Mouse (Mus musculus) MN1 (cell line): Measurements from ENCODE around the gene Cd180.

Experiments used
- DNase-seq: peaks from one replicate; pipeline ENCODE4 v3.0.0-alpha.2; 2016; ENCODE audit warnings: low spot score

Gene Cd180

DNA sequence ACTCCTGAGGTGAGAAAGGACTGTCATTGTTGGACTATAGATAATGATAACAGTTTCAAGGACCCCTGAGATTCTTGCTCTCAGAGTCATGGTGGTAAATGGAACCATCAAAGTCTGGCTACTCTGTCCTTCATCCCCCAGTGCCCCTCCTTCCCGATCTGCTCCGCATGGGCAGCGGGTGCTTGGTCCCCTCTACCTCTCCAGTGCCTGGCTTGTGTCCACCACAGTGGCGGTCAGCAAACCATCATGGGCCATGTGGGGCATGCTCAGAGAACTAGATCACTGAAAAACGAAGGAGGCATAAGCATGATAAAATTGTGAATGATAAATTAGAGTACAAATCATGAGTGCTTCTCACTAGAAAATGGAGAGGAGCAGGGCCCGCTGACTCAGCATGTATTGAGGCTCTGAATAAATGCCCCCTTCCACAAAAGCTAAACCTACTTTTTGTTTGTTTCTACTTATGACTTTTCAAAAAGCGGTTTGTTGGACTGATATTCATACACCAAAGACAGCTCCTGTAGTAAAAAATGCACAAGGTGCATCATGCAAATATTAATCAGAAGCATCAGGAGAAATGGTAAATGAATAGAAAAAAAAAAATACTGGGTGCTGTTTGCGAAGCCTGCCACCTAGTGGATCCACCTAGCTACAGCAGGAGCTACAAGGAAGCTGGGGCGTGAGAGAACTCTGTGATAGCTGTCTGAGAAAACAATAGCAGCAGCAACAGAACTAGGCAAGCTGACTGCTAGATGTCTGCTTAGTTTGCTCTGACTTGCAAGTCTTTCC lies 51.3 kb downstream of the Cd180 start:
- peak; percentile 65 for DNase-seq

- no peak for DNase-seq
These were observed 51.9 kb downstream of the Cd180 start for GRCm38 (mm10) chr13:102745270-102745600.

GRCm38 (mm10) chr13:102745626-102746342 lies 52.4 kb downstream of the Cd180 start:
- no peak for DNase-seq

DNA sequence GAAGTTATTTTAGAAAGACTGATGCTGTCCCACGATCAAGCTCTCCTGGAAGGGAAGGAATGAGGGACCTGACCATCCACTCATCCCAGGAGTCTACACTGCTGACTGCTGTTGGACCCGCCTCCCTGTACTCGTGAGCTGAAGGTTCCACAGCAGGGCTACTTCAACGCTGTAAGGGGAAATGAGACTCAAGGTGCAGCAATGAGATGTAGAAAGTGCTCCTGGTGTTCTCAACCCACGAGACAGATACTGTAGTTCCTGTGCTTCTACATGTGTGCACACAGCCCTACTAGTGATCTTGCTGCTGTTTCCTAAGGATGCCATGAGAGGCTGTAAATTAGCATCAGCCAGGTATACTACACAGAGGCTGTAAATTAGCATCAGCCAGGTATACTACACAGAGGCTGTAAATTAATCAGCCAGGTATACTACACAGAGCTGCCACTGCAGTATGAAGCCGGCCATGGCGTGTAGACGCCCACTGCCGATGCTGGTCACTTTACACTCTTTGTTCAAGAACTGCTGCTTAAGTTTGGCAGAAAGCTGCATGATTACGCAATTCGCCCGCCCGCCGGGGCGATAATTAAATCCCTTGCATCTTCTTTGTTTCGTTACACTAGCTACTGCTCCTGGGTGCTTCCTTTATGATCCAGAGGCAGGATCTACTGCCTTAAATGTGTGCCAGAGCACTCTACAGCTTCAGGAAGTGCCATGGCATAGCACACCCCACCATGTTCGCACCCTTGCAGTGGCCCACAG lies 53.6 kb downstream of the Cd180 start:
- DNase-seq = peak; percentile 55

DNA sequence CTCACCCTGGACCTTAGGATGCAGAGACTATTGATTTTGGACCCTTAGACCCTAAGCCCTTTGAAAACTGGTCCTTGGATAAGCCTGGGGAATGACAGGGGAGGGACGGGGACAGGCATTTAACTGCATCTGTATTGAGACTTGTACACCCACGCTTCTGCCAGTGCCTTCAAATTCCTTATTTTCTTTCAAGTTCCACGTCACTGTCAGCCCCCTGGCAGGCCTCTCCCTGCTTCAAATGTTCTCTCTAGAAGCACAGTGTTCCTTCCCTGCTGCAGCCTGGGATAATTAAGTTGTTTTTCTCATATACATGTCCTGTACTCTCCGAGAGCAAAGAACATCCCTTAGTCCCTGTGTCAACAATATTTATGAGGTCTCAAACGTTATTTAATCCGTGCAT lies 55.8 kb downstream of the Cd180 start:
- no peak for DNase-seq

- DNase-seq = no peak
These were observed 56.5 kb downstream of the Cd180 start for GRCm38 (mm10) chr13:102749891-102750290.

DNA sequence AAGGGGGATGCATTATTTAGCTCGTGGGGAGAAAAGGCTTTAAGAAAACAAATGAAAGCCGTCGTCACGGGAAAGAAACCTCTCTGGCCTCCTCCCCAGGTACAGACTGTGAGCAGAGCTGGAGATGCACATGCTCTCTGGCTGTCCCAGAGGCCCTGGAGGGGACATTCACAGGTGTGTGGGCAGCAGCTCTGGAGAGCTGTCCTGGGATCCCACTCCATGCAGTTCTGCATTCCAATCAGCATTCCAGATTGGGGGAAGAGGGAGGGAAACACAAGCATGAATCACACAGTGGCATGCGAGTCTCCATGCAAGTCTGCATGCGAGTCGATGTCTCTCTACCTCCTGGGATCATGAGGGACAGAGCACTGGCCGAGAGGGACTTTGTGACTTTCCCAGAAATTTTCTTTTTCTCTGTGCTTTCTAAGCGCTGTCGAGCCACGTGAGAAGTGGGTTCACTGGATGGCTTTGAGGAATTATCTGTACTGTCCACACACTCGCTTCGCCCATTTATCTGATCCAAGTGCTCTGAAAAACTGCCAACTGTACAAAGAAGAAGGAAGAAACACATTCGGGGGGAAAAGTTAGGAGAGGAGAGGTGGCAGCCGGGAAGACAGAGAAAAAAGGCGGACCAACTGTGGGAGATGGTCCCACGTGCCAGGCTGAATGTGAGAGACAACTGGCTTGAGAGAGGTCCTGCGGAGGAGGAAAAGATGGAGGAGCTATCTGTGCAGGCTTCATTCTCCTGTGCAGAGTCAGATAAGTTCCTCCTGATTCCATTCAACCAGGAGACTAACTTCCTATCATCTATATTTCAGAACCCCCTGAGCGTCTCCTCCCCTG lies 60.6 kb downstream of the Cd180 start:
- DNase-seq = no peak

GRCm38 (mm10) chr13:102755124-102755523 lies 61.8 kb downstream of the Cd180 start:
- no peak for DNase-seq

- no peak for DNase-seq
These were observed 62.7 kb downstream of the Cd180 start for GRCm38 (mm10) chr13:102756071-102756470.

DNA sequence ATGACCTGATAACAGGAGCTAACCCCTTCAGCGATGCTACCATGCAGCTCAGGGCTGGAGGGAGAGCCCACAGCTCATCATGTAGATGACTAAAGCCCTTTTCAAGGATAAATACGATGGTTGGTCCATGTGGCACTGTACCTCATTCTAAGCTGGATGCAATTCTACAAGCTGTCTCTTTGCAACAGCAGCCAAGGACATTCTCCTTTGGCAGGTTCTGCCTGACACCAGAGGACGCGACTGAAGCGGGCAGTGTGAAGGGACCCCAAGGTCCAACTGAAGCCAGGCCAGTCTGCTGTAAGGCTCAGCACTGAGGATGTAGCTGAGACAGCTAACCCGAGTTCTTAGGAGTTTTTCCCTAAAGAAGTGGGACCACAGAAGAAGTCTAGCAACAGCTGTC lies 64.7 kb downstream of the Cd180 start:
- DNase-seq = no peak

DNA sequence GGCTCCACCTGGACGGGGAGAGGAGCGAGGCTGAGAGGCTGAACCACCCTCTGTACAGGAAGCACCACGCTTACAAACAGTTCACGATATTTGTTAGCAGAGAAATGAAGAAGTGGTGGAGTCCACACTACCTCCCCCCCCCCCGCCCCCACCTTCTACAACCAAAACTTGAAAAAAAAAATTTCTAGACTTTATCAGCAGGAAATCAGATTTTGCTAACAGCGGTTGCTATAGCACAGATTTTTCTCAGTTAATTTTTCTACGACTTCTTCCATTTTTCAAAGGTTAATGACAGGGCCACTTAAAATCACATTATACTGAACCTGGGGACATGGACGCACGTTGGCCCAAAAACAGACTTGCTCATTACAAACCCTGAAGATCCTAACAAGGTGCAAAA lies 68.1 kb downstream of the Cd180 start:
- DNase-seq = no peak

GRCm38 (mm10) chr13:102762203-102762602 lies 68.8 kb downstream of the Cd180 start:
- DNase-seq = no peak

- no peak for DNase-seq
These were observed 70.9 kb downstream of the Cd180 start for GRCm38 (mm10) chr13:102764218-102764617.

- DNase-seq = no peak
These were observed 71.9 kb downstream of the Cd180 start for GRCm38 (mm10) chr13:102765216-102765615.

- DNase-seq = no peak
These were observed 73.8 kb downstream of the Cd180 start for GRCm38 (mm10) chr13:102767110-102767509.

DNA sequence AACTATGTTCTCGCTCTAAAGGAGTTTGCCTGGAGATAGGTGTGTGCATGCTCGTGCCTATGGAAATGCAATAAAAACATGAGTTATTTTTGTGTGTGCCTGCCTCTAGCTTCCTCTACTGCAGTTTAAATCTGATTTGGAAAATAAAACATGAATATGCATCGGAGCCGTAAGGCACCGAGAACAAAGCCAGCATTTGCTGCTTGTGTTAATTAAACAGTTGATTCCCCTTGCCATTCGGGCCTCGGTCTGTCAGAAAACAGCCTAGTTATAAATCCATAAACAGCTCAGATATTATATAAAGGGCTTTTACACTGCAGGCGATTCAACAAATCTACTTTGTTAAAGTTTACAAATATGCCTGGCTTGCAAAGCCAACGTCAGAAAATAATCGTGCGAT lies 75.2 kb downstream of the Cd180 start:
- DNase-seq = no peak

DNA sequence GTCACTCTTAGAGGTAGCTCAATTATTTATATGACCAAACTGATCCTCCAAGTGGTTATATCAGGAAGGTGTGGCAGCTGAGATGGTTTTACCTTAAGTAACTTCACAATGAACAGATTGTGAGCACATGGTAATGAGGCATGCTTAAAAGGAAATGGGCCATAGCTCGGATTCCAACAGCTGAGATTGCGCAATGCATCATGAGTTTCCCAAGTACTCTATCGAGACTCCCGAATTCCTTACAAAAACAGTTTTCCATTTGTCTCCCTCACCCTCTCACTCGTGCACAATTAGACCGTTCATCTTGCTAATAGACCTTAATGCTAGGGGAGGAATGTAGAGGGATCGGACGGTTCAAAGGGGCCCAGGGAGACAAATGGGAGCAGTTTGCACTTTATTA lies 76.8 kb downstream of the Cd180 start:
- DNase-seq = no peak

DNA sequence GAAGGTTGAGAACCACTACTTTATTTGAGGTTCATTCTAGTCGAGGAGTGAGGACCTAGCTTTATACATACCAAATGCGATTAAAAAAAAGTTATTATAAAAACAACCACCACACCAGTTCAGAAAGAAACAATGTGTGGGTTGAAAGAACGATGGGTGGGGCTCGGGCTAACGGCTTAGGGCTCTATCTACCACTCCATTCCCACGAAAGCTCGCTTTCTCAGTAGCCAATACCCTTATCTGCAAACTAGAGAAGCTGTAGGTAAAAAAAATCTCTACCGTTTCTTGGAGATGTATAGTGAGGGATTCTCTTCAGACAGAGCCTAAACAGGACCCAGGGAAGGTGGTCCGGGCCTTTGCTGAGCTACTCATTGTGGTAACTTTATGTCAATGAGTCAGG lies 79.8 kb downstream of the Cd180 start:
- no peak for DNase-seq

- DNase-seq = peak; percentile 10
These were observed 81.4 kb downstream of the Cd180 start for GRCm38 (mm10) chr13:102774786-102775201.

DNA sequence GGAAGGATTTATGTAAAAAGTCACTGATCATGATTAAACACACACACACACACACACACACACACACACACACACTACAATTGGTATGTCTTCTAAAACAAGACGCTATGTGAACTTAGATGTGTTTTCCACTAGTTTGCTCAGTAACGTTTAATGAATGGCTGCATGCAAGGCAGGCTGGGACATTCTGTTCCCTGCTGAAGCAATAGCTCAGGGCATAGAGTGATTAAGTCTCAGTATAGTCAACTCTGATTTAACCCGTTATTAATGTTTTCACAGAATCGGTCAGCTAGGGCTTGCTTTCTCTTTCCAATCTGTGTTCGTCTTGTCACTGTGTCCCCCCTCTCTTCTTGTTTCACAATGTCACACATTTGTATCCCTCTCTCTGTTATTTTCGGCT lies 82.1 kb downstream of the Cd180 start:
- DNase-seq = no peak

- no peak for DNase-seq
These were observed 85.5 kb downstream of the Cd180 start for GRCm38 (mm10) chr13:102778859-102779258.

DNA sequence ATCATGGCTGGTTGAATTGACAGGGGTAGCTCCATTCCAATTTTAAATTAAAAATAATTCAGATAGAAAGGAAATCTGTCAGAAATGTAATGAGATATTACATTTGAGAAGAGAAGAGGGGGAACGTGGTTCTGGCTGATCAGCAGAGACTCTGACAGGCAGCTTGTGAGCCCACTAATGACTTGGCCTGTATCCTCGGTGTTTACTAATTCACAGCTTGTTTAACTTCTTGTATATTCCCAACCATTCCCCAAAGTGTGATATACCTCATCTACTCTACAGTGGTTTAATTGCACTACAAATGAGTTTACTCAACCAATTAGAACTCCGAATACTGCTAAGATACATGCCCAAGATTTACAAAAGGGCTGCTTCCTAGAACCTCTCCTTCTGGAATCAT lies 85.9 kb downstream of the Cd180 start:
- DNase-seq = no peak
